Mouse (Mus musculus): ENCODE results near the gene Dapk2. TPM values are rescaled to one million over a fixed set of nuclear protein-coding genes. Genes with fewer than 3 reads are reported as not detected.

Dapk2 gene
- total and polyA plus RNA-seq, 3 experiments: 7.5 to 24.4 (median 9.8) TPM

DNA sequence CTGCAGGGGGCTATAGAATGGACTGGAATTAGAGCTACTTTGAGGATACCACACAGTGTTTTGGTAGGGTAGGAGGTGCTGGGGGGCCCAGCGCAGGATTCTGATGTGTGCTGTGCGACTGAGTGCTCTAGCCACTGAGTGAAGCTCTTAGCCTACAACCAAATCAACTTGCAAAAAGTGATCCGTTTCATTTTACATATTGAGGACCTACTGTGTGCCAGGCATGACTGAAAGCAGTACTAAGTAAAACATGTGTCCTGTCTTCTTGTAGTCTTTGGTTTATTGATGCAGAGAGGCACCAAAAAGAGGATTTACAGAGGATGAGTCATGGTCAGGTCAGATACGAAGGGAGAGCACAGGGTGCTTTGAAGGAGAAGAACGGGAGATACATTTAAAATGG is 9.2 kb downstream of the Dapk2 start:
- Histone ChIP-seq H3K4me1 (ENCODE audit: insufficient read depth, low read depth, low read length) (peaks cover 42% of the 10 kb centered on the region), H3K9me3 (replicated peaks) (no peaks in the 10 kb centered on the region), H3K27me3 (ENCODE audit: insufficient read depth, low read length) (no peaks in the 10 kb centered on the region), H3K4me3 (ENCODE audit: low read depth, low read length) (no peak overlapping the region), H3K36me3 (replicated peaks) (peaks cover 79% of the 10 kb centered on the region)
- no peak for ATAC-seq (ENCODE audit: extremely low read depth, insufficient number of reproducible peaks, low FRiP score, poor library complexity, severe bottlenecking)
- no peak for TF ChIP-seq TAL1 (conservative IDR thresholded peaks at IDR 0.05; ENCODE audit: low read depth, low read length)
- TF ChIP-seq CTCF (IDR thresholded peaks at IDR 0.05; ENCODE audit: low read depth, low read length): no peak
- no peak for TF ChIP-seq GATA2 (IDR thresholded peaks at IDR 0.05; ENCODE audit: borderline replicate concordance, low read depth, low read length)
- no peak for TF ChIP-seq GATA1 (IDR thresholded peaks at IDR 0.05; ENCODE audit: borderline replicate concordance, low read length)
- no peak for TF ChIP-seq POLR2AphosphoS5 (IDR thresholded peaks at IDR 0.05; ENCODE audit: insufficient replicate concordance, low read depth, low read length)
- DNase-seq (ENCODE audit: low spot score): no peak

DNA sequence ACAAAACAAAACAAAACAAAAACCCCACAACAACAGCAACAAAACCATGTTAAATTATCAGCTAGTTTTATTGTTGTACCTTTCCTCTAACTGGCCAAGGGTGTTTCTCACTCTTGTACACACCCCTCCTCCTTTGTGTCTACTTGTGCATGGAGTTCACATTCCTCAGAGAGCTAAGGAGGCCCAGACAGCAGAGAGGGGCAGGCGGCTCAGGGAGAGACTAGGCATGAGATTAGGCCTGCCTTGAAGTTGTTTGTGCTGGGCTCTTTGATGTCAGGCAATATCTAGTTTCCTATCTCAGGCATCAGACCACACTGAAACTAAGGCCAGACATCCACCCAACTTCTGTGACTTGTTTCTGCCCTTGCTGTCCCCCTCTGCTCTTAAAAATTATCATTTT is 10.2 kb downstream of the Dapk2 start:
- no peak for TF ChIP-seq POLR2AphosphoS5 (IDR thresholded peaks at IDR 0.05; ENCODE audit: insufficient replicate concordance, low read depth, low read length)
- TF ChIP-seq GATA1 (IDR thresholded peaks at IDR 0.05; ENCODE audit: borderline replicate concordance, low read length): no peak
- TF ChIP-seq TAL1 (conservative IDR thresholded peaks at IDR 0.05; ENCODE audit: low read depth, low read length): no peak
- TF ChIP-seq CTCF (IDR thresholded peaks at IDR 0.05; ENCODE audit: low read depth, low read length): no peak
- TF ChIP-seq GATA2 (IDR thresholded peaks at IDR 0.05; ENCODE audit: borderline replicate concordance, low read depth, low read length): no peak
- peaks cover 2% of the 10 kb centered on the region; the same call in 1 of the 2 replicates for H3K9me3 ChIP-seq (replicated peaks)
- ATAC-seq (ENCODE audit: extremely low read depth, insufficient number of reproducible peaks, low FRiP score, poor library complexity, severe bottlenecking) (no peak), DNase-seq (ENCODE audit: low spot score) (no peak)
- H3K27me3 ChIP-seq (ENCODE audit: insufficient read depth, low read length): no peaks in the 10 kb centered on the region
- H3K36me3 ChIP-seq (replicated peaks): peaks cover 79% of the 10 kb centered on the region
- no peak overlapping the region for H3K4me3 ChIP-seq (ENCODE audit: low read depth, low read length)
- H3K4me1 ChIP-seq (ENCODE audit: insufficient read depth, low read depth, low read length): peaks cover 38% of the 10 kb centered on the region

GRCm38 (mm10) chr9:66170506-66170905 is 12.5 kb downstream of the Dapk2 start:
- peaks cover 50% of the 10 kb centered on the region for H3K4me1 ChIP-seq (ENCODE audit: insufficient read depth, low read depth, low read length)
- TF ChIP-seq GATA1 (IDR thresholded peaks at IDR 0.05; ENCODE audit: borderline replicate concordance, low read length) (no peak), POLR2AphosphoS5 (IDR thresholded peaks at IDR 0.05; ENCODE audit: insufficient replicate concordance, low read depth, low read length) (no peak), CTCF (IDR thresholded peaks at IDR 0.05; ENCODE audit: low read depth, low read length) (no peak), GATA2 (IDR thresholded peaks at IDR 0.05; ENCODE audit: borderline replicate concordance, low read depth, low read length) (no peak), TAL1 (conservative IDR thresholded peaks at IDR 0.05; ENCODE audit: low read depth, low read length) (no peak)
- H3K4me3 ChIP-seq (ENCODE audit: low read depth, low read length): no peak overlapping the region
- peaks cover 89% of the 10 kb centered on the region for H3K36me3 ChIP-seq (replicated peaks)
- H3K27me3 ChIP-seq (ENCODE audit: insufficient read depth, low read length): no peaks in the 10 kb centered on the region
- ATAC-seq (ENCODE audit: extremely low read depth, insufficient number of reproducible peaks, low FRiP score, poor library complexity, severe bottlenecking): no peak
- H3K9me3 ChIP-seq (replicated peaks): peaks cover 9% of the 10 kb centered on the region
- no peak for DNase-seq (ENCODE audit: low spot score)

- peaks cover 50% of the 10 kb centered on the region for H3K4me1 ChIP-seq (ENCODE audit: insufficient read depth, low read depth, low read length)
- peaks cover 85% of the 10 kb centered on the region for H3K36me3 ChIP-seq (replicated peaks)
- no peak for ATAC-seq (ENCODE audit: extremely low read depth, insufficient number of reproducible peaks, low FRiP score, poor library complexity, severe bottlenecking)
- no peak for TF ChIP-seq GATA2 (IDR thresholded peaks at IDR 0.05; ENCODE audit: borderline replicate concordance, low read depth, low read length)
- no peak for TF ChIP-seq TAL1 (conservative IDR thresholded peaks at IDR 0.05; ENCODE audit: low read depth, low read length)
- TF ChIP-seq POLR2AphosphoS5 (IDR thresholded peaks at IDR 0.05; ENCODE audit: insufficient replicate concordance, low read depth, low read length): no peak
- TF ChIP-seq CTCF (IDR thresholded peaks at IDR 0.05; ENCODE audit: low read depth, low read length): no peak
- TF ChIP-seq GATA1 (IDR thresholded peaks at IDR 0.05; ENCODE audit: borderline replicate concordance, low read length): no peak
- no peak for DNase-seq (ENCODE audit: low spot score)
- H3K27me3 ChIP-seq (ENCODE audit: insufficient read depth, low read length): no peaks in the 10 kb centered on the region
- H3K9me3 ChIP-seq (replicated peaks): peaks cover 9% of the 10 kb centered on the region
- H3K4me3 ChIP-seq (ENCODE audit: low read depth, low read length): no peak overlapping the region
Observed at GRCm38 (mm10) chr9:66171275-66171921, 13.4 kb downstream of the Dapk2 start.

- Histone ChIP-seq H3K4me3 (ENCODE audit: low read depth, low read length) (no peak overlapping the region), H3K27me3 (ENCODE audit: insufficient read depth, low read length) (no peaks in the 10 kb centered on the region), H3K36me3 (replicated peaks) (peaks cover 83% of the 10 kb centered on the region), H3K9me3 (replicated peaks) (peaks cover 9% of the 10 kb centered on the region), H3K4me1 (ENCODE audit: insufficient read depth, low read depth, low read length) (peaks cover 42% of the 10 kb centered on the region)
- ATAC-seq (ENCODE audit: extremely low read depth, insufficient number of reproducible peaks, low FRiP score, poor library complexity, severe bottlenecking) (no peak), DNase-seq (ENCODE audit: low spot score) (no peak)
- no peak for TF ChIP-seq GATA2 (IDR thresholded peaks at IDR 0.05; ENCODE audit: borderline replicate concordance, low read depth, low read length)
Observed at GRCm38 (mm10) chr9:66173316-66173855, 15.4 kb downstream of the Dapk2 start.

- ATAC-seq (ENCODE audit: extremely low read depth, insufficient number of reproducible peaks, low FRiP score, poor library complexity, severe bottlenecking): no peak
- TF ChIP-seq TAL1 (conservative IDR thresholded peaks at IDR 0.05; ENCODE audit: low read depth, low read length) (no peak), GATA1 (IDR thresholded peaks at IDR 0.05; ENCODE audit: borderline replicate concordance, low read length) (no peak), POLR2AphosphoS5 (IDR thresholded peaks at IDR 0.05; ENCODE audit: insufficient replicate concordance, low read depth, low read length) (no peak), GATA2 (IDR thresholded peaks at IDR 0.05; ENCODE audit: borderline replicate concordance, low read depth, low read length) (no peak), CTCF (IDR thresholded peaks at IDR 0.05; ENCODE audit: low read depth, low read length) (no peak)
- H3K9me3 ChIP-seq (replicated peaks): peaks cover 9% of the 10 kb centered on the region
- H3K27me3 ChIP-seq (ENCODE audit: insufficient read depth, low read length): no peaks in the 10 kb centered on the region
- DNase-seq (ENCODE audit: low spot score): no peak
- peaks cover 41% of the 10 kb centered on the region for H3K4me1 ChIP-seq (ENCODE audit: insufficient read depth, low read depth, low read length)
- peaks cover 79% of the 10 kb centered on the region for H3K36me3 ChIP-seq (replicated peaks)
- H3K4me3 ChIP-seq (ENCODE audit: low read depth, low read length): no peak overlapping the region
Observed at GRCm38 (mm10) chr9:66174985-66175384, 17.0 kb downstream of the Dapk2 start.

Data from G1E (cell line).